Mouse (Mus musculus) thymus, postnatal 36 days (tissue): ENCODE data around the gene Lhx4.

Source experiments
- DNase-seq, 2 experiments: peaks; one replicate each; pipeline ENCODE4 v3.0.0; 2022; ENCODE audit warnings: mixed read lengths in 2 of 2

Gene Lhx4

GRCm38 (mm10) chr1:155698373-155699159 lies 52.9 kb downstream of the Lhx4 start:
- DNase-seq: no peak

GRCm38 (mm10) chr1:155693443-155693842 lies 58.0 kb downstream of the Lhx4 start:
- no peak for DNase-seq

- DNase-seq: no peak
These were observed 58.5 kb downstream of the Lhx4 start for GRCm38 (mm10) chr1:155693026-155693425.

GRCm38 (mm10) chr1:155692230-155692629 lies 59.3 kb downstream of the Lhx4 start:
- DNase-seq: no peak

GRCm38 (mm10) chr1:155689558-155689957 lies 61.9 kb downstream of the Lhx4 start:
- DNase-seq: no peak

GRCm38 (mm10) chr1:155689141-155689540 lies 62.3 kb downstream of the Lhx4 start:
- no peak for DNase-seq

- DNase-seq: no peak
These were observed 64.7 kb downstream of the Lhx4 start for GRCm38 (mm10) chr1:155686816-155687215.

- DNase-seq: no peak
These were observed 70.2 kb downstream of the Lhx4 start for GRCm38 (mm10) chr1:155681116-155681799.

GRCm38 (mm10) chr1:155675570-155675969 lies 75.9 kb downstream of the Lhx4 start:
- no peak for DNase-seq

- DNase-seq: no peak
These were observed 87.5 kb downstream of the Lhx4 start for GRCm38 (mm10) chr1:155663994-155664393.

GRCm38 (mm10) chr1:155656321-155656720 lies 95.2 kb downstream of the Lhx4 start:
- DNase-seq: no peak

- no peak for DNase-seq
These were observed 96.5 kb downstream of the Lhx4 start for GRCm38 (mm10) chr1:155654961-155655360.

- DNase-seq: no peak
These were observed 101.2 kb downstream of the Lhx4 start for GRCm38 (mm10) chr1:155650121-155650846.
